Mouse (Mus musculus) right cerebral cortex, postnatal 14 days (tissue): ENCODE measurements at regions not wholly inside any gene's neighbourhood (a gene's known extent, or its start where the extent isn't known, plus 50 kb on each side); places are given as distances from the start of the nearest gene placed in this dataset.

Experiments
- DNase-seq: peaks from one replicate; pipeline ENCODE4 v3.0.0; 2022

DNA sequence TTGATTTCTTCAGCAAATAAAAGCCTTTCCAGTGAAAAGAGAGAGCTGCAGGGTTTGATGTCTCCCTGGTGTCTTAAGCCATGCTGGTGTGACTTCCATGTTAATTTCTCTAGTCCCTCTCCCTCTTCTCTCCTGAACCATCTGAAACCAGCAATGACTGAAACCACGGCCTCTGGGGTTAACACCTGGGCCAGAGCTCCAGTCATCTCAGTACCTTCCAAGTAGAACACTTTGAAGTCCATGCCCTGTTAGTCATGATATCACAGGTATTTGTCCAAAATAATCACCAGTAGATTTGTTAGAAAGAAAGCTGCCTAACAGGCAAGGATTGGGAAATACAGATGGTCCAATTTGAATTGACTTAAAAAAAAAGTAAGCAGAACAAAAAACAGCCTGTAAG is 56.8 kb upstream of the Lhx8 start:
- DNase-seq = no peak

DNA sequence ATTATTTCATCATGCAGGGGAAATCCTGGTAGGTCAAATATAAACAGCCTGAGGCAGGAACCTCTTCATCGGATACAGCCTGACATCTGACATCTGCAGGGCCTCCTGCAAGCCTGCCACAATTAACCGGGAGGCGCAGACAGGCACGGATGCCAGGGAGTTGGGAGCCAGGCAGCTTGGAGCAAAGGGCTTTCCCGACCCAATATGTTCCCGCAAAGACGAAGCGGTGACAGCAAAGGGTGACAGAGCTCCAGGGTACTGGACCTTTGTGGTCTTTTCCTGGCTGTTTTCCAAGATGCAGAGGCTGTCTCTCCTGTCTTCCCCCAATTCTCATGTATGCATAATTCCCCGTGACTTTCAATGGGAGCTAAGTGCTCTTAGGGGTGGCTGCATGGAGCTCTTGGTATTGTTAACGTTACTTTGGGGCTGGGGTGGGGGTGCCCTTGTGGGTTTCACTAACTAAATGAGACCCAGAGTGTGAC is 55.4 kb upstream of the Lhx8 start:
- no peak for DNase-seq

- DNase-seq = no peak
Observed at GRCm38 (mm10) chr3:154382811-154383210, 52.4 kb upstream of the Lhx8 start.

GRCm38 (mm10) chr3:154381561-154381960 is 51.1 kb upstream of the Lhx8 start:
- no peak for DNase-seq
